Mouse (Mus musculus): ENCODE data around the gene Kcnb1. TPM values are rescaled to one million over a fixed set of nuclear protein-coding genes. Genes with fewer than 3 reads are reported as not detected.

The Kcnb1 gene
- total RNA-seq, 2 experiments from 2014 or later: not detected

GRCm38 (mm10) chr2:167136909-167137308 is 53.0 kb downstream of the Kcnb1 start:
- no peak for ATAC-seq (replicated peaks; ENCODE audit: low FRiP score, poor library complexity, severe bottlenecking)

GRCm38 (mm10) chr2:167132041-167132440 is 57.9 kb downstream of the Kcnb1 start:
- ATAC-seq (replicated peaks; ENCODE audit: low FRiP score, poor library complexity, severe bottlenecking): no peak

- ATAC-seq (replicated peaks; ENCODE audit: low FRiP score, poor library complexity, severe bottlenecking): no peak
These were observed 59.7 kb downstream of the Kcnb1 start for GRCm38 (mm10) chr2:167130050-167130770.

- ATAC-seq (replicated peaks; ENCODE audit: low FRiP score, poor library complexity, severe bottlenecking): no peak
These were observed 60.4 kb downstream of the Kcnb1 start for GRCm38 (mm10) chr2:167129608-167129955.

GRCm38 (mm10) chr2:167128699-167129607 is 61.0 kb downstream of the Kcnb1 start:
- no peak for ATAC-seq (replicated peaks; ENCODE audit: low FRiP score, poor library complexity, severe bottlenecking)

GRCm38 (mm10) chr2:167127404-167127803 is 62.6 kb downstream of the Kcnb1 start:
- no peak for ATAC-seq (replicated peaks; ENCODE audit: low FRiP score, poor library complexity, severe bottlenecking)

GRCm38 (mm10) chr2:167125781-167126180 is 64.2 kb downstream of the Kcnb1 start:
- ATAC-seq (replicated peaks; ENCODE audit: low FRiP score, poor library complexity, severe bottlenecking): no peak

GRCm38 (mm10) chr2:167123936-167124335 is 66.0 kb downstream of the Kcnb1 start:
- no peak for ATAC-seq (replicated peaks; ENCODE audit: low FRiP score, poor library complexity, severe bottlenecking)

GRCm38 (mm10) chr2:167122737-167123136 is 67.2 kb downstream of the Kcnb1 start:
- ATAC-seq (replicated peaks; ENCODE audit: low FRiP score, poor library complexity, severe bottlenecking): no peak

GRCm38 (mm10) chr2:167121996-167122395 is 68.0 kb downstream of the Kcnb1 start:
- no peak for ATAC-seq (replicated peaks; ENCODE audit: low FRiP score, poor library complexity, severe bottlenecking)

GRCm38 (mm10) chr2:167121228-167121627 is 68.7 kb downstream of the Kcnb1 start:
- no peak for ATAC-seq (replicated peaks; ENCODE audit: low FRiP score, poor library complexity, severe bottlenecking)

GRCm38 (mm10) chr2:167120186-167120830 is 69.6 kb downstream of the Kcnb1 start:
- ATAC-seq (replicated peaks; ENCODE audit: low FRiP score, poor library complexity, severe bottlenecking): no peak

GRCm38 (mm10) chr2:167118046-167118445 is 71.9 kb downstream of the Kcnb1 start:
- ATAC-seq (replicated peaks; ENCODE audit: low FRiP score, poor library complexity, severe bottlenecking): no peak

GRCm38 (mm10) chr2:167112737-167113136 is 77.2 kb downstream of the Kcnb1 start:
- peak; percentile 73 for ATAC-seq (replicated peaks; ENCODE audit: low FRiP score, poor library complexity, severe bottlenecking)

- no peak for ATAC-seq (replicated peaks; ENCODE audit: low FRiP score, poor library complexity, severe bottlenecking)
These were observed 77.7 kb downstream of the Kcnb1 start for GRCm38 (mm10) chr2:167112259-167112658.

GRCm38 (mm10) chr2:167109506-167109905 is 80.4 kb downstream of the Kcnb1 start:
- ATAC-seq (replicated peaks; ENCODE audit: low FRiP score, poor library complexity, severe bottlenecking): no peak

- no peak for ATAC-seq (replicated peaks; ENCODE audit: low FRiP score, poor library complexity, severe bottlenecking)
These were observed 86.4 kb downstream of the Kcnb1 start for GRCm38 (mm10) chr2:167103546-167103945.

GRCm38 (mm10) chr2:167101743-167102441 is 88.1 kb downstream of the Kcnb1 start:
- ATAC-seq (replicated peaks; ENCODE audit: low FRiP score, poor library complexity, severe bottlenecking): peak; percentile 68

- no peak for ATAC-seq (replicated peaks; ENCODE audit: low FRiP score, poor library complexity, severe bottlenecking)
These were observed 95.3 kb downstream of the Kcnb1 start for GRCm38 (mm10) chr2:167094688-167095087.
